Mouse (Mus musculus) testis, adult 2 months (tissue): Measurements from ENCODE around the gene Elmo1. TPM values are rescaled to one million over a fixed set of nuclear protein-coding genes. Genes with fewer than 3 reads are reported as not detected.

Experiments
- H3K27ac ChIP-seq: fragments of 200-500 bp; 2 replicates; pipeline ENCODE4 v1.5.1; 2012; ENCODE audit warnings: low read depth, low read length; ENCODE audit not compliant: control insufficient read depth, insufficient read depth
- H3K27me3 ChIP-seq: fragments of 200-500 bp; 2 replicates; pipeline ENCODE4 v1.6.1; 2012; ENCODE audit warnings: mild to moderate bottlenecking, low read length, moderate library complexity; ENCODE audit not compliant: control insufficient read depth, insufficient read depth
- H3K36me3 ChIP-seq: fragments of 200-500 bp; 2 replicates; pipeline ENCODE4 v1.6.1; 2012; ENCODE audit warnings: mild to moderate bottlenecking, low read length; ENCODE audit not compliant: control insufficient read depth, insufficient read depth
- H3K4me1 ChIP-seq: fragments of 200-500 bp; 2 replicates; pipeline ENCODE4 v1.6.1; 2012; ENCODE audit warnings: low read length; ENCODE audit not compliant: control insufficient read depth, insufficient read depth
- H3K4me3 ChIP-seq: fragments of 200-500 bp; 2 replicates; pipeline ENCODE4 v1.5.1; 2012; ENCODE audit warnings: low read depth, mild to moderate bottlenecking, low read length, moderate library complexity, mixed read lengths; ENCODE audit not compliant: control insufficient read depth
- CTCF ChIP-seq: fragments of 200-500 bp; IDR thresholded peaks from 2 replicates; pipeline ENCODE4 v1.5.1; 2012; ENCODE audit warnings: low read depth, mild to moderate bottlenecking, inconsistent platforms, low read length, moderate library complexity; ENCODE audit not compliant: control insufficient read depth, insufficient read depth, insufficient replicate concordance
- POLR2A ChIP-seq: fragments of 200-500 bp; IDR thresholded peaks from 2 replicates; pipeline ENCODE4 v1.6.1; 2012; ENCODE audit warnings: low read depth, mild to moderate bottlenecking, inconsistent platforms, low read length, moderate library complexity; ENCODE audit not compliant: control insufficient read depth
- polyA plus RNA-seq: library from polyadenylated mRNA; depleted of rRNA; stranded (reverse); fragments of >200 nt; gene quantifications from 2 replicates; pipeline ENCODE4 v1.2.3, GENCODE M21; 2012

The Elmo1 gene
- polyA plus RNA-seq, 1 experiment: 17.9 TPM

GRCm38 (mm10) chr13:20365828-20366593 is 275.6 kb downstream of the Elmo1 start:
- no peak overlapping the region for H3K27ac ChIP-seq
- no peaks in the 10 kb centered on the region for H3K36me3 ChIP-seq
- no peak for TF ChIP-seq POLR2A
- no peak for TF ChIP-seq CTCF
- H3K4me3 ChIP-seq: no peak overlapping the region
- no peaks in the 10 kb centered on the region for H3K4me1 ChIP-seq
- H3K27me3 ChIP-seq: no peaks in the 10 kb centered on the region

DNA sequence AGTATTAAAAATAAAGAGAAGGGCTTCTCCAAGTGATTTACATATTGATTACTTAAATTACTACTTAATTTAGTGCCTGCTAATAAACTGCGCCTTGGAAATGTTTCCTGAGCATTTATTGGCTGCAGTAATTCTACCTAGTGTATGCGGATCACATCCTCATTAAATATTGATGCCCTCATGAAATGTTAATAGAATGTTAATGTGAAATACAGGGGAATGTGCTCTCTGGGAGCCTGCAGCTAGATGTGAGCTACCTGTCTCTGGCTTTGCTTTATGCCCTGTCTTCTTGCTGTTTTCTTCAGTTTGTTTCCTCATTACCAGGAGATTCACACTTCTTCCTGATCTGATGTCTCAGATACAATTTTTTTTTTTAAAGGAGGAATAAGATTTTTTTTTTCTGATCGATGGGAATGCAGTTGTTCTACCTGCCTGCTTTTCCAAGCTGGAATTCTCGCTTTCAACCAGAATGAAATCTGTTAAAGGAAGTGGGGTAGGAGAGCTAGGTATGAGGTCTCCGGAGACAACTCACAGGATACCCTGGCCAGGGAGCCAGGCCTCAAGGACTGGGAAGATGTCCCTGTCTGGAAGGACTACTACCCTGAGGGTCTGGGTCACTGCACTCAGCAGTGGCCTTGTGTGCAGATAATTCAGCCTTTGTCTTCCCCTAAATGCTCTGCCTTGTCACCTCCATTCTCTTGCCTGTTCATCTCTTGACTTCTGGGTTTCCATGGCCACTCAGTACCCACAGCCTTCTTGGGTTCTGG is 279.8 kb downstream of the Elmo1 start:
- TF ChIP-seq CTCF (no peak), POLR2A (no peak)
- Histone ChIP-seq H3K27ac (no peak overlapping the region), H3K4me3 (no peak overlapping the region), H3K4me1 (no peaks in the 10 kb centered on the region), H3K27me3 (no peaks in the 10 kb centered on the region), H3K36me3 (no peaks in the 10 kb centered on the region)

DNA sequence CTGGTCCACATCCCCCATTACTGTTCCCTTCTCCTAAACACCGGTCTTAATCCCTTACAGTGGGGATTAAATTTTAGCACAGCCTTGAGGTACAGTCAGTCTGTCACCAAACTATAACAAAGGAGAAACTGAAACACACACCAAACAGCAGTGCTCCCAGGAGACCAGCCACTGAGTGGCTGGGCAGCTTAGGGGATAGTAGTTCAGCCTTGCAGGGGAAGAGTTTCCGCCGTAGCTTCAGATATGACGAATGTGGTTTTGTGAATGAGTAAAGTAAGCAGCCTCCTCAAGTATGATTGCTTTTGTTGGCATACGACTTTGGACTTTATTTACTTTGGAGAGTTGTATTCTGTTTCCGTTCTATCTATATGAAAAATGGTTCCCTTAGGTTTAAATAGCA is 281.1 kb downstream of the Elmo1 start:
- no peak overlapping the region for H3K4me3 ChIP-seq
- no peak for TF ChIP-seq POLR2A
- no peak for TF ChIP-seq CTCF
- no peaks in the 10 kb centered on the region for H3K27me3 ChIP-seq
- no peaks in the 10 kb centered on the region for H3K36me3 ChIP-seq
- H3K4me1 ChIP-seq: no peaks in the 10 kb centered on the region
- no peak overlapping the region for H3K27ac ChIP-seq

GRCm38 (mm10) chr13:20372335-20372734 is 281.9 kb downstream of the Elmo1 start:
- Histone ChIP-seq H3K27me3 (no peaks in the 10 kb centered on the region), H3K4me3 (no peak overlapping the region), H3K4me1 (no peaks in the 10 kb centered on the region), H3K27ac (0 out of 2 replicates have a peak overlapping the region, but pooled peaks have one; percentile 49), H3K36me3 (no peaks in the 10 kb centered on the region)
- TF ChIP-seq CTCF (no peak), POLR2A (no peak)

DNA sequence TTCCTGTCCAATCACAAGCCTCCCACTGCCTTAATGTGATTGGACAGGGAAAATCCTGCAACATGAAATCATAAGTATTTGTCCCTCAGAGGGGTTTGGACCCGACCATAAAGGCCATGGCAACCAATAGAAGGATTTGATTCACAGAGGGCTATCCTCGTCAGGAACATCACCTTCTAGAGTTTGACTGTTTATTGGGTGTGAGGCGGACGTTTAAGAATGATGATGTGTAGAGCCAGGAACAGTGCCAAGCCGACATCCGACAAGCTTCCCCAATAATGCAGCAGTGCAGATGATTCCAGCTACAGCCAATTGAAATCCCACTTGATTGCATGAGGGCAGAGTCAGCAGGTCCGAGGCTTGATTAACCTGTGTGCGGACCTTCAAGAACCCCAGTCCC is 288.5 kb downstream of the Elmo1 start:
- TF ChIP-seq CTCF (no peak), POLR2A (no peak)
- H3K4me1 ChIP-seq: no peaks in the 10 kb centered on the region

GRCm38 (mm10) chr13:20383875-20384274 is 293.5 kb downstream of the Elmo1 start:
- TF ChIP-seq CTCF (no peak), POLR2A (no peak)
- Histone ChIP-seq H3K27ac (no peak overlapping the region), H3K4me1 (no peaks in the 10 kb centered on the region; the same call in 1 of the 2 replicates), H3K36me3 (no peaks in the 10 kb centered on the region), H3K4me3 (no peak overlapping the region), H3K27me3 (no peaks in the 10 kb centered on the region)

More for the DNA sequence above, 288.5 kb downstream of the Elmo1 start:
- Histone ChIP-seq H3K4me3 (no peak overlapping the region), H3K36me3 (no peaks in the 10 kb centered on the region), H3K27me3 (no peaks in the 10 kb centered on the region), H3K27ac (no peak overlapping the region)

DNA sequence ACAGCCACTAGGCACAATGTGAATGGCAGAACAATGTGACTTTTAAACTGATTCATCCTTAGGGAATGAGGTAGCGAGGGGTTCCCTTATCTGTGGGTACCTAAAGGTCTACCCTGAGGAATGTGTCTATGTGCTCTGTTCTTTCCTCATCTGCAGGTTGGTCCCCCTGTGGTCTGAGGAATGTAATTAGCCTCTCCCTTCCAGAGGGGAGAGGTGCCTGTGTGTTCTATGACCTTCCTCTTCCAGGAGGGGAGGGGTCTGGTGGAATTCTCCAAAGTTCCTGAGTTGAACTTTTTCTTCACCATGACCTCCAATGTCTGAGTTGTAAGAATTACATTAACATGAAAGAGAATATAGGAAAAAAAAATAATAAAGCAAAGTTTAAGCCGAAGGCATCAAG is 294.4 kb downstream of the Elmo1 start:
- no peak overlapping the region for H3K4me3 ChIP-seq
- H3K27me3 ChIP-seq: no peaks in the 10 kb centered on the region
- H3K36me3 ChIP-seq: no peaks in the 10 kb centered on the region
- TF ChIP-seq CTCF (no peak), POLR2A (no peak)
- H3K4me1 ChIP-seq: no peaks in the 10 kb centered on the region; the same call in 1 of the 2 replicates
- no peak overlapping the region; the same call in 1 of the 2 replicates for H3K27ac ChIP-seq
